Mouse (Mus musculus): Measurements from ENCODE around the gene Arfgef2. TPM values are rescaled to one million over a fixed set of nuclear protein-coding genes. Genes with fewer than 3 reads are reported as not detected.

The Arfgef2 gene
- total and polyA plus RNA-seq, 3 experiments = 19.1 to 27.4 (median 24.5) TPM

DNA sequence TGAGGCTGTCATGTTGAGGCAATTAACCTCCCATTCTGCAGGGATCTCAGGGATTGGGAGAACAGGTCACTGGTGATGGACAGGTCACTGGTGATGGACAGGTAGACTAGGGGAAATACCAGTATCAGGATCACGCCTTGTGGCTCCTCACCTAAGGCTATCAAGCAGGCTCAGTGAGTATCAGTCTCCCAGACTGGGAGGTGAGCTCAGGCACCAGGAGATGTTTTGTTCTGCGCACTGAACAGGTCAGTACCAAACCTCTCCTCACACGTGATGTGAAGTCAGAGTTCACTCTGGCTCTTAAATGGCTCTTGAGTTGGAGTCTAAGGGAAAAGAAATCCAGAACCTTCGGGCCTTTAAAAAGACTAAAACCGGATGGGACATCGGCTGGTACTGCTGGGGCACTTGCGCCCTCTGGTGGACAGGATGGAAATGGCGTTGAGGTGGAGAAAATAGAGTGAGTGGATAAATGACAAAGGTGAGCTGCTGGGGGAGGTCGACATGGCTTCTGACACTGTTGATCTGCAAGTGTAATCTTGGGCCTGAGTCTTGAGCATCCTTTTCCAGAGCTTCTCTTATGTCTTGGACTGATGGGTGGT lies 24.3 kb upstream of the Arfgef2 start (continued):
- TF ChIP-seq MXI1 (IDR thresholded peaks at IDR 0.05; ENCODE audit: low read depth, low read length) (no peak), POLR2AphosphoS2 (IDR thresholded peaks at IDR 0.05; ENCODE audit: low read length) (no peak)

- H3K4me1 ChIP-seq (ENCODE audit: control insufficient read depth in 1 of 2, insufficient read depth in 2 of 2, low read length in 2 of 2) = peaks cover 0 to 9% of the 10 kb centered on the region in 2 experiments; a peak in 1 of 4 replicates
- H3K4me3 ChIP-seq (ENCODE audit: control insufficient read depth in 1 of 2, insufficient read depth in 1 of 2, low read depth in 2 of 2, low read length in 2 of 2) = no peak overlapping the region
- no peak overlapping the region for H3K9ac ChIP-seq (ENCODE audit: control insufficient read depth, low read depth, low read length, poor library complexity, severe bottlenecking)
- peak; percentile 69 for DNase-seq (ENCODE audit: low read depth, low spot score)
- no peaks in the 10 kb centered on the region; the same call in 1 of the 2 replicates for H3K79me2 ChIP-seq (ENCODE audit: control insufficient read depth, insufficient read depth, low read length, poor library complexity)
- H3K36me3 ChIP-seq (ENCODE audit: control insufficient read depth in 1 of 2, insufficient read depth in 2 of 2, low read length in 2 of 2) = no peaks in the 10 kb centered on the region
- no peaks in the 10 kb centered on the region for H3K9me3 ChIP-seq (replicated peaks; ENCODE audit: insufficient read depth, low read length)
- H3K27me3 ChIP-seq (ENCODE audit: control insufficient read depth in 1 of 2, insufficient read depth in 2 of 2, low read length in 2 of 2) = no peaks in the 10 kb centered on the region
- TF ChIP-seq MYB (IDR thresholded peaks at IDR 0.05; ENCODE audit: low read depth, low read length) = no peak
- no peak for TF ChIP-seq NRF1 (IDR thresholded peaks at IDR 0.05; ENCODE audit: insufficient read depth, low read depth, low read length, poor library complexity, severe bottlenecking)
- no peak for TF ChIP-seq ZKSCAN1 (IDR thresholded peaks at IDR 0.05; ENCODE audit: low read depth, low read length)
- no peak for TF ChIP-seq USF1 (IDR thresholded peaks at IDR 0.05; ENCODE audit: low read depth, low read length)
- TF ChIP-seq SMC3 (IDR thresholded peaks at IDR 0.05; ENCODE audit: low read depth, low read length) = peak; percentile 54
- no peak for TF ChIP-seq USF2 (IDR thresholded peaks at IDR 0.05; ENCODE audit: borderline replicate concordance in 1 of 2, insufficient read depth in 1 of 2, low read depth in 1 of 2, low read length in 2 of 2)
- TF ChIP-seq CTCF (IDR thresholded peaks at IDR 0.05 in 2 of 3, conservative IDR thresholded peaks at IDR 0.05 in 1 of 3; ENCODE audit: control insufficient read depth in 1 of 3, insufficient read depth in 1 of 3, low read depth in 2 of 3, low read length in 3 of 3, poor library complexity in 1 of 3, severe bottlenecking in 1 of 3) = peak; percentile 67 to 75 (median 70)
- TF ChIP-seq MAFK (IDR thresholded peaks at IDR 0.05; ENCODE audit: borderline replicate concordance, low read depth, low read length) = no peak
- no peak for TF ChIP-seq POLR2AphosphoS5 (IDR thresholded peaks at IDR 0.05; ENCODE audit: borderline replicate concordance, low read depth, low read length)
- TF ChIP-seq MXI1 (IDR thresholded peaks at IDR 0.05; ENCODE audit: low read depth, low read length) = no peak
- no peak for TF ChIP-seq RCOR1 (IDR thresholded peaks at IDR 0.05; ENCODE audit: low read depth, low read length)
- no peak for TF ChIP-seq UBTF (IDR thresholded peaks at IDR 0.05; ENCODE audit: borderline replicate concordance, insufficient read depth, low read depth, low read length)
- TF ChIP-seq ZC3H11A (IDR thresholded peaks at IDR 0.05; ENCODE audit: low read depth, low read length) = peak; percentile 4; the same call in 1 of the 2 replicates
- TF ChIP-seq MYC (IDR thresholded peaks at IDR 0.05; ENCODE audit: low read depth, low read length) = no peak
- peak; percentile 26 for TF ChIP-seq RAD21 (IDR thresholded peaks at IDR 0.05; ENCODE audit: low read depth, low read length)
- no peak overlapping the region for H3K27ac ChIP-seq (ENCODE audit: control insufficient read depth, low read depth, low read length)
Measured at GRCm38 (mm10) chr2:166784376-166784775, 21.0 kb upstream of the Arfgef2 start.
